Comparison of ENCODE assay signal across 22 mouse cellular contexts in the genomic region with DNA sequence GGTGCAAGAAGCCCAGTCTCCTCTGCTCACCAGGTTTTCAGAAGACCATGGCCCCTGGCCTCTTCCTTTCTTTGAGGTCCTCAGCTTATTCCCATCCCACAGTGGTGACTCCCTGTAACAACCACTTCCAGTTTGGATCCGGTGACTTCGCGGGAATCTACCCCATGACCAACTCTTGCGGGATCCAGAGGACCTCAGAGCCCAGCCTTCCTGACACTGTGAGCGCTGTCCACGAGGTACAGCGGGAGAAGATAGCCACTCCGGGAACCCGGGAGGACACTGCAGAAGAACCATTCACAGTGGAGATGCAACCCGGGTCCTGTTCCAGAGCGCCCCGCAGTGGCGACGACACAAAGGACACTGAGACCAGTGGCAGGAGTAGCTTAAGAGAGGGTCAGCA. TPM values are rescaled to one million over a fixed set of nuclear protein-coding genes. Genes with fewer than 3 reads are reported as not detected.
A peak's percentile ranks its signal among the peaks of the same experiment; 100 is the strongest.
DNase-seq lines count a peak whose midpoint lies in the region; ATAC-seq and TF ChIP-seq lines count a peak whose summit lies in the region.
"Not testable (repeated sequence)": the region's sequence is repeated elsewhere in the genome, so short reads cannot be mapped to it uniquely, and the experiment has no call there.
"Had no signal": no experiment of that assay in that cellular context is flagged by ENCODE, and none has a peak within 500 bp of the region (broad histone marks: within the 10 kb centered on the region; RNA-seq: fewer than 3 reads in every experiment).

No protein-coding gene starts in this region.

- not testable (repeated sequence) for TF ChIP-seq EP300 in stomach, postnatal 0 days (optimal IDR thresholded peaks at IDR 0.05)

- H3K9me3 ChIP-seq in embryonic facial prominence, embryonic 11.5 days (replicated peaks; ENCODE audit: control insufficient read depth, low read length); hindbrain, embryonic 15.5 days; kidney, embryonic 14.5 days (ENCODE audit: control insufficient read depth, low read length); midbrain, embryonic 15.5 days; neural tube, embryonic 12.5 days; stomach, postnatal 0 days (ENCODE audit: control insufficient read depth, low read length): not testable (repeated sequence)

- no CpG with 5 or more reads among the region's 14 CpGs for WGBS in embryonic facial prominence, embryonic 11.5 days
- WGBS in hindbrain, embryonic 15.5 days, result no CpG with 5 or more reads among the region's 14 CpGs
- WGBS in kidney, embryonic 14.5 days, result no CpG with 5 or more reads among the region's 14 CpGs
- no CpG with 5 or more reads among the region's 14 CpGs for WGBS in midbrain, embryonic 15.5 days
- no CpG with 5 or more reads among the region's 14 CpGs for WGBS in neural tube, embryonic 12.5 days
- WGBS in stomach, postnatal 0 days, result no CpG with 5 or more reads among the region's 14 CpGs

- 0 out of 2 replicates have a peak, but pooled peaks have one; percentile 4 for ATAC-seq in embryonic facial prominence, embryonic 11.5 days (replicated peaks; ENCODE audit: insufficient number of reproducible peaks, low FRiP score, low TSS enrichment, low read depth)
- peak; percentile 34 for ATAC-seq in granulocyte monocyte progenitor cell, adult 5-6 weeks (replicated peaks; ENCODE audit: poor library complexity, severe bottlenecking)
- ATAC-seq in hindbrain, embryonic 15.5 days (ENCODE audit: low FRiP score, low read depth), result peak; percentile 52; the same call in 1 of the 2 replicates
- ATAC-seq in kidney, embryonic 14.5 days (ENCODE audit: low FRiP score, low TSS enrichment), result 0 out of 2 replicates have a peak, but pooled peaks have one; percentile 10
- ATAC-seq in midbrain, embryonic 15.5 days (replicated peaks), result peak; percentile 24; the same call in 1 of the 2 replicates
- 0 out of 2 replicates have a peak, but pooled peaks have one; percentile 12 for ATAC-seq in neural tube, embryonic 12.5 days (ENCODE audit: low FRiP score, low read depth)
- ATAC-seq in stomach, postnatal 0 days (ENCODE audit: low FRiP score, low TSS enrichment), result 0 out of 2 replicates have a peak, but pooled peaks have one; percentile 29

- not testable (repeated sequence) for H3K4me1 ChIP-seq in embryonic facial prominence, embryonic 11.5 days (ENCODE audit: control insufficient read depth, insufficient read depth, low read length); hindbrain, embryonic 15.5 days (replicated peaks); kidney, embryonic 14.5 days (ENCODE audit: control insufficient read depth, insufficient read depth, low read length); midbrain, embryonic 15.5 days; neural tube, embryonic 12.5 days; stomach, postnatal 0 days (replicated peaks; ENCODE audit: control insufficient read depth, insufficient read depth)

- not testable (repeated sequence) for H3K27ac ChIP-seq in embryonic facial prominence, embryonic 11.5 days (replicated peaks; ENCODE audit: low read depth, low read length); hindbrain, embryonic 15.5 days (replicated peaks); kidney, embryonic 14.5 days (ENCODE audit: low read depth, low read length); midbrain, embryonic 15.5 days; neural tube, embryonic 12.5 days; stomach, postnatal 0 days (replicated peaks)

- H3K4me3 ChIP-seq in embryonic facial prominence, embryonic 11.5 days (ENCODE audit: low read depth, low read length); hindbrain, embryonic 15.5 days; kidney, embryonic 14.5 days (ENCODE audit: low read length); midbrain, embryonic 15.5 days; neural tube, embryonic 12.5 days; stomach, postnatal 0 days (ENCODE audit: low read depth, low read length): not testable (repeated sequence)

- TF ChIP-seq CTCF in stomach, postnatal 0 days (IDR thresholded peaks at IDR 0.05; ENCODE audit: low read depth), result not testable (repeated sequence)

- H3K27me3 ChIP-seq in embryonic facial prominence, embryonic 11.5 days (ENCODE audit: control insufficient read depth, insufficient read depth, low read length); hindbrain, embryonic 15.5 days; kidney, embryonic 14.5 days (ENCODE audit: control insufficient read depth, insufficient read depth, low read length); midbrain, embryonic 15.5 days (replicated peaks); neural tube, embryonic 12.5 days (replicated peaks); stomach, postnatal 0 days (ENCODE audit: control insufficient read depth, insufficient read depth, low read length): not testable (repeated sequence)

- H3K9ac ChIP-seq in embryonic facial prominence, embryonic 11.5 days (replicated peaks; ENCODE audit: low read length); hindbrain, embryonic 15.5 days; kidney, embryonic 14.5 days (ENCODE audit: low read depth, low read length); midbrain, embryonic 15.5 days; neural tube, embryonic 12.5 days; stomach, postnatal 0 days (ENCODE audit: low read length): not testable (repeated sequence)

- H3K4me2 ChIP-seq in embryonic facial prominence, embryonic 11.5 days (ENCODE audit: low read depth, low read length); hindbrain, embryonic 15.5 days; kidney, embryonic 14.5 days (replicated peaks; ENCODE audit: low read depth, low read length); midbrain, embryonic 15.5 days; neural tube, embryonic 12.5 days (replicated peaks); stomach, postnatal 0 days (replicated peaks; ENCODE audit: low read depth): not testable (repeated sequence)

- DNase-seq in embryonic facial prominence, embryonic 11.5 days (ENCODE audit: low spot score); stomach, postnatal 0 days (ENCODE audit: low spot score): not testable (repeated sequence)

- H3K36me3 ChIP-seq in embryonic facial prominence, embryonic 11.5 days (replicated peaks; ENCODE audit: control insufficient read depth, insufficient read depth, low read depth, low read length); hindbrain, embryonic 15.5 days; kidney, embryonic 14.5 days (ENCODE audit: control insufficient read depth, insufficient read depth, low read length); midbrain, embryonic 15.5 days (replicated peaks); neural tube, embryonic 12.5 days; stomach, postnatal 0 days (ENCODE audit: control insufficient read depth, insufficient read depth, low read length): not testable (repeated sequence)

RNA-seq across cellular contexts. Expression of gene B020031M17Rik, which starts 17.6 kb away (rescaled TPM):
- polyA plus RNA-seq in embryonic facial prominence, embryonic 11.5 days (2014; fragmentation: Nextera tagmentation; extraction: Ambion mirVana), result not detected in 2 replicates
- not detected in 2 replicates for total RNA-seq in granulocyte monocyte progenitor cell, adult 5-6 weeks (2014; fragmentation: Nextera tagmentation)
- not detected in 2 replicates for total RNA-seq in granulocyte monocyte progenitor cell, adult 5-6 weeks (2017)
- not detected in 2 replicates for polyA plus RNA-seq in hindbrain, embryonic 15.5 days (2015; fragmentation: Nextera tagmentation; extraction: Ambion mirVana)
- not detected in 2 replicates for polyA plus RNA-seq in kidney, embryonic 14.5 days (2014; fragmentation: Nextera tagmentation; extraction: Ambion mirVana)
- not detected in 2 replicates for polyA plus RNA-seq in midbrain, embryonic 15.5 days (2015; fragmentation: Nextera tagmentation; extraction: Ambion mirVana)
- not detected in 2 replicates for polyA plus RNA-seq in neural tube, embryonic 12.5 days (2016; fragmentation: Nextera tagmentation; extraction: Ambion mirVana)
- not detected in 2 replicates for polyA plus RNA-seq in stomach, postnatal 0 days (2015; fragmentation: Nextera tagmentation; extraction: Ambion mirVana)
- total RNA-seq: adrenal gland, postnatal 10 days; adrenal gland, postnatal 4 days; gastrocnemius, adult 8-10 months; gastrocnemius, postnatal 36 days; heart, adult 18-20 months; heart, postnatal 10 days; heart, postnatal 4 days; MEL had no signal
- polyA plus RNA-seq: brain, embryonic 14.5 days; cortical plate, adult 2 months; embryonic facial prominence, embryonic 13.5 days; forebrain, embryonic 14.5 days; heart, embryonic 10.5 days; heart, embryonic 14.5 days had no signal

RNA-seq across cellular contexts. Expression of gene Gm21761, which starts 39.1 kb away (rescaled TPM):
- polyA plus RNA-seq in embryonic facial prominence, embryonic 11.5 days (2014; fragmentation: Nextera tagmentation; extraction: Ambion mirVana), result not detected in 2 replicates
- not detected in 2 replicates for total RNA-seq in granulocyte monocyte progenitor cell, adult 5-6 weeks (2014; fragmentation: Nextera tagmentation)
- total RNA-seq in granulocyte monocyte progenitor cell, adult 5-6 weeks (2017), result not detected in 2 replicates
- polyA plus RNA-seq in hindbrain, embryonic 15.5 days (2015; fragmentation: Nextera tagmentation; extraction: Ambion mirVana), result not detected in 2 replicates
- polyA plus RNA-seq in kidney, embryonic 14.5 days (2014; fragmentation: Nextera tagmentation; extraction: Ambion mirVana), result not detected in 2 replicates
- not detected in 2 replicates for polyA plus RNA-seq in midbrain, embryonic 15.5 days (2015; fragmentation: Nextera tagmentation; extraction: Ambion mirVana)
- polyA plus RNA-seq in neural tube, embryonic 12.5 days (2016; fragmentation: Nextera tagmentation; extraction: Ambion mirVana), result not detected in 2 replicates
- polyA plus RNA-seq in stomach, postnatal 0 days (2015; fragmentation: Nextera tagmentation; extraction: Ambion mirVana), result not detected in 2 replicates
- total RNA-seq: adrenal gland, postnatal 10 days; adrenal gland, postnatal 4 days; gastrocnemius, adult 8-10 months; gastrocnemius, postnatal 36 days; heart, adult 18-20 months; heart, postnatal 10 days; heart, postnatal 4 days; MEL had no signal
- polyA plus RNA-seq: brain, embryonic 14.5 days; cortical plate, adult 2 months; embryonic facial prominence, embryonic 13.5 days; forebrain, embryonic 14.5 days; heart, embryonic 10.5 days; heart, embryonic 14.5 days had no signal

RNA-seq across cellular contexts. Expression of gene Gm36079, which starts 58.6 kb away (rescaled TPM):
- not detected in 2 replicates for polyA plus RNA-seq in embryonic facial prominence, embryonic 11.5 days (2014; fragmentation: Nextera tagmentation; extraction: Ambion mirVana)
- not detected in 2 replicates for total RNA-seq in granulocyte monocyte progenitor cell, adult 5-6 weeks (2014; fragmentation: Nextera tagmentation)
- total RNA-seq in granulocyte monocyte progenitor cell, adult 5-6 weeks (2017), result not detected in 2 replicates
- not detected in 2 replicates for polyA plus RNA-seq in hindbrain, embryonic 15.5 days (2015; fragmentation: Nextera tagmentation; extraction: Ambion mirVana)
- not detected in 2 replicates for polyA plus RNA-seq in kidney, embryonic 14.5 days (2014; fragmentation: Nextera tagmentation; extraction: Ambion mirVana)
- not detected in 2 replicates for polyA plus RNA-seq in midbrain, embryonic 15.5 days (2015; fragmentation: Nextera tagmentation; extraction: Ambion mirVana)
- not detected in 2 replicates for polyA plus RNA-seq in neural tube, embryonic 12.5 days (2016; fragmentation: Nextera tagmentation; extraction: Ambion mirVana)
- not detected in 2 replicates for polyA plus RNA-seq in stomach, postnatal 0 days (2015; fragmentation: Nextera tagmentation; extraction: Ambion mirVana)
- total RNA-seq: adrenal gland, postnatal 10 days; adrenal gland, postnatal 4 days; gastrocnemius, adult 8-10 months; gastrocnemius, postnatal 36 days; heart, adult 18-20 months; heart, postnatal 10 days; heart, postnatal 4 days; MEL had no signal
- polyA plus RNA-seq: brain, embryonic 14.5 days; C2C12; cortical plate, adult 2 months; embryonic facial prominence, embryonic 13.5 days; forebrain, embryonic 14.5 days; heart, embryonic 10.5 days; heart, embryonic 14.5 days had no signal
